Comparison of ENCODE assay signal across 9 mouse cellular contexts in genomic region chr9:66070151-66070550, GRCm38 (mm10). TPM values are rescaled to one million over a fixed set of nuclear protein-coding genes. Genes with fewer than 3 reads are reported as not detected.
DNase-seq lines count a peak whose midpoint lies in the region; ATAC-seq and TF ChIP-seq lines count a peak whose summit lies in the region.
"Had no signal": no experiment of that assay in that cellular context is flagged by ENCODE, and none has a peak within 500 bp of the region (broad histone marks: within the 10 kb centered on the region; RNA-seq: fewer than 3 reads in every experiment).

No protein-coding gene starts in this region.

- no peak for TF ChIP-seq CTCF in bone marrow, adult 2 months (IDR thresholded peaks at IDR 0.05; ENCODE audit: control insufficient read depth, insufficient read depth, low read length)

- DNase-seq in thymus, postnatal 10 days (ENCODE audit: low spot score in 2 of 2), result no peak
- DNase-seq in embryo, embryonic 9.5 days (ENCODE audit: extremely low spot score), result no peak

- no peak overlapping the region for H3K9ac ChIP-seq in intestine, embryonic 16.5 days (ENCODE audit: low read depth, low read length)
- H3K9ac ChIP-seq in intestine, embryonic 15.5 days, result no peak overlapping the region
- H3K9ac ChIP-seq in embryonic facial prominence, embryonic 13.5 days, result no peak overlapping the region
- H3K9ac ChIP-seq in liver, embryonic 12.5 days, result peak overlapping the region; percentile 52

- WGBS in intestine, embryonic 16.5 days, result 82% methylated on average over 5 of the region's 5 CpGs
- 77% methylated on average over 5 of the region's 5 CpGs for WGBS in intestine, embryonic 15.5 days
- 73% methylated on average over 5 of the region's 5 CpGs for WGBS in bone marrow, adult 2 months
- WGBS in embryonic facial prominence, embryonic 13.5 days, result 89% methylated on average over 5 of the region's 5 CpGs
- 56% methylated on average over 5 of the region's 5 CpGs for WGBS in liver, embryonic 12.5 days (ENCODE audit: insufficient replicate concordance)

- H3K36me3 ChIP-seq in intestine, embryonic 16.5 days (ENCODE audit: control insufficient read depth, insufficient read depth, low read length), result peaks cover 16% of the 10 kb centered on the region; the same call in 1 of the 2 replicates
- H3K36me3 ChIP-seq in intestine, embryonic 15.5 days, result peaks cover 15% of the 10 kb centered on the region
- peaks cover 24% of the 10 kb centered on the region for H3K36me3 ChIP-seq in embryonic facial prominence, embryonic 13.5 days
- H3K36me3 ChIP-seq in liver, embryonic 12.5 days, result peaks cover 29% of the 10 kb centered on the region

- TF ChIP-seq POLR2A in bone marrow, adult 2 months (IDR thresholded peaks at IDR 0.05; ENCODE audit: borderline replicate concordance, control insufficient read depth, low read depth, low read length), result no peak

- H3K27ac ChIP-seq in intestine, embryonic 16.5 days (ENCODE audit: low read length), result no peak overlapping the region
- no peak overlapping the region for H3K27ac ChIP-seq in intestine, embryonic 15.5 days
- H3K27ac ChIP-seq in bone marrow, adult 2 months (ENCODE audit: control insufficient read depth, insufficient read depth, low read depth, low read length, poor library complexity), result peak overlapping the region; percentile 42; the same call in 1 of the 2 replicates
- H3K27ac ChIP-seq in embryonic facial prominence, embryonic 13.5 days, result no peak overlapping the region
- peak overlapping the region; percentile 87 for H3K27ac ChIP-seq in liver, embryonic 12.5 days
- H3K27ac ChIP-seq: hindbrain, embryonic 15.5 days; macrophage had no signal

- no peaks in the 10 kb centered on the region for H3K9me3 ChIP-seq in intestine, embryonic 16.5 days (ENCODE audit: control insufficient read depth, low read length)
- no peaks in the 10 kb centered on the region for H3K9me3 ChIP-seq in intestine, embryonic 15.5 days
- H3K9me3 ChIP-seq in embryonic facial prominence, embryonic 13.5 days, result no peaks in the 10 kb centered on the region
- peaks cover 4% of the 10 kb centered on the region; the same call in 1 of the 2 replicates for H3K9me3 ChIP-seq in liver, embryonic 12.5 days (replicated peaks)
- H3K9me3 ChIP-seq: hindbrain, embryonic 15.5 days had no signal

- peak overlapping the region; percentile 99; the same call in 1 of the 2 replicates for H3K4me2 ChIP-seq in intestine, embryonic 16.5 days (ENCODE audit: low read depth, low read length)
- H3K4me2 ChIP-seq in intestine, embryonic 15.5 days (replicated peaks), result no peak overlapping the region
- no peak overlapping the region; the same call in 1 of the 2 replicates for H3K4me2 ChIP-seq in embryonic facial prominence, embryonic 13.5 days
- H3K4me2 ChIP-seq in liver, embryonic 12.5 days, result peak overlapping the region; percentile 78

- ATAC-seq in intestine, embryonic 16.5 days, result no peak; the same call in 1 of the 2 replicates
- no peak for ATAC-seq in intestine, embryonic 15.5 days
- no peak for ATAC-seq in embryonic facial prominence, embryonic 13.5 days (ENCODE audit: insufficient number of reproducible peaks, insufficient read depth, low FRiP score, low TSS enrichment, low read depth)
- peak; percentile 43 for ATAC-seq in liver, embryonic 12.5 days

- H3K4me1 ChIP-seq in intestine, embryonic 16.5 days (ENCODE audit: control insufficient read depth, insufficient read depth, low read length), result peaks cover 7% of the 10 kb centered on the region; the same call in 1 of the 2 replicates
- peaks cover 14% of the 10 kb centered on the region for H3K4me1 ChIP-seq in intestine, embryonic 15.5 days (replicated peaks)
- H3K4me1 ChIP-seq in bone marrow, adult 2 months (ENCODE audit: control insufficient read depth, insufficient read depth, low read length), result peaks cover 2% of the 10 kb centered on the region
- peaks cover 14% of the 10 kb centered on the region for H3K4me1 ChIP-seq in embryonic facial prominence, embryonic 13.5 days
- peaks cover 54% of the 10 kb centered on the region for H3K4me1 ChIP-seq in liver, embryonic 12.5 days

- H3K4me3 ChIP-seq in intestine, embryonic 16.5 days (ENCODE audit: low read length), result no peak overlapping the region
- no peak overlapping the region for H3K4me3 ChIP-seq in intestine, embryonic 15.5 days (replicated peaks)
- H3K4me3 ChIP-seq in bone marrow, adult 2 months (replicated peaks; ENCODE audit: control insufficient read depth, low read depth, low read length), result no peak overlapping the region
- H3K4me3 ChIP-seq in embryonic facial prominence, embryonic 13.5 days, result 0 out of 2 replicates have a peak overlapping the region, but pooled peaks have one; percentile 52
- H3K4me3 ChIP-seq in liver, embryonic 12.5 days, result peak overlapping the region; percentile 71; the same call in 1 of the 2 replicates

- peaks cover 11% of the 10 kb centered on the region for H3K27me3 ChIP-seq in intestine, embryonic 16.5 days (replicated peaks; ENCODE audit: control insufficient read depth, insufficient read depth, low read length)
- H3K27me3 ChIP-seq in intestine, embryonic 15.5 days (replicated peaks), result peaks cover 21% of the 10 kb centered on the region
- peaks cover 39% of the 10 kb centered on the region for H3K27me3 ChIP-seq in embryonic facial prominence, embryonic 13.5 days
- H3K27me3 ChIP-seq in liver, embryonic 12.5 days (replicated peaks), result peaks cover 34% of the 10 kb centered on the region

RNA-seq across cellular contexts. Expression of gene Snx22, which starts 0.6 kb away (rescaled TPM):
- 1.2 and 1.9 TPM in 2 replicates for polyA plus RNA-seq in intestine, embryonic 16.5 days (2015; fragmentation: Nextera tagmentation; extraction: Ambion mirVana)
- 1.1 and 1.4 TPM in 2 replicates for polyA plus RNA-seq in intestine, embryonic 15.5 days (2015; fragmentation: Nextera tagmentation; extraction: Ambion mirVana)
- 21.4 and 26.4 TPM in 2 replicates for polyA plus RNA-seq in bone marrow, adult 2 months (2011; ENCODE audit: insufficient read depth, insufficient read length, low replicate concordance, missing spikeins)
- polyA plus RNA-seq in embryonic facial prominence, embryonic 13.5 days (2015; fragmentation: Nextera tagmentation; extraction: Ambion mirVana), result 5.3 and 5.6 TPM in 2 replicates
- polyA plus RNA-seq in liver, embryonic 12.5 days (2016; fragmentation: Nextera tagmentation; extraction: Ambion mirVana), result 29.6 and 33.4 TPM in 2 replicates

RNA-seq across cellular contexts. Expression of gene Ppib, which starts 10.1 kb away (rescaled TPM):
- polyA plus RNA-seq in intestine, embryonic 16.5 days (2015; fragmentation: Nextera tagmentation; extraction: Ambion mirVana), result 645 and 681 TPM in 2 replicates
- 638 and 715 TPM in 2 replicates for polyA plus RNA-seq in intestine, embryonic 15.5 days (2015; fragmentation: Nextera tagmentation; extraction: Ambion mirVana)
- polyA plus RNA-seq in bone marrow, adult 2 months (2011; ENCODE audit: insufficient read depth, insufficient read length, low replicate concordance, missing spikeins), result 88.9 and 169 TPM in 2 replicates
- 568 and 589 TPM in 2 replicates for polyA plus RNA-seq in embryonic facial prominence, embryonic 13.5 days (2015; fragmentation: Nextera tagmentation; extraction: Ambion mirVana)
- 392 and 399 TPM in 2 replicates for polyA plus RNA-seq in liver, embryonic 12.5 days (2016; fragmentation: Nextera tagmentation; extraction: Ambion mirVana)

RNA-seq across cellular contexts. Expression of gene Snx1, which starts 56.2 kb away (rescaled TPM):
- polyA plus RNA-seq in intestine, embryonic 16.5 days (2015; fragmentation: Nextera tagmentation; extraction: Ambion mirVana), result 149 and 155 TPM in 2 replicates
- polyA plus RNA-seq in intestine, embryonic 15.5 days (2015; fragmentation: Nextera tagmentation; extraction: Ambion mirVana), result 137 and 144 TPM in 2 replicates
- 33.7 and 44.1 TPM in 2 replicates for polyA plus RNA-seq in bone marrow, adult 2 months (2011; ENCODE audit: insufficient read depth, insufficient read length, low replicate concordance, missing spikeins)
- polyA plus RNA-seq in embryonic facial prominence, embryonic 13.5 days (2015; fragmentation: Nextera tagmentation; extraction: Ambion mirVana), result 119 and 131 TPM in 2 replicates
- polyA plus RNA-seq in liver, embryonic 12.5 days (2016; fragmentation: Nextera tagmentation; extraction: Ambion mirVana), result 89.6 and 95.1 TPM in 2 replicates

RNA-seq across cellular contexts. Expression of gene Ciao2a, which starts 56.3 kb away (rescaled TPM):
- polyA plus RNA-seq in intestine, embryonic 16.5 days (2015; fragmentation: Nextera tagmentation; extraction: Ambion mirVana), result 203 and 219 TPM in 2 replicates
- polyA plus RNA-seq in intestine, embryonic 15.5 days (2015; fragmentation: Nextera tagmentation; extraction: Ambion mirVana), result 215 and 218 TPM in 2 replicates
- 27.0 and 37.6 TPM in 2 replicates for polyA plus RNA-seq in bone marrow, adult 2 months (2011; ENCODE audit: insufficient read depth, insufficient read length, low replicate concordance, missing spikeins)
- 177 and 184 TPM in 2 replicates for polyA plus RNA-seq in embryonic facial prominence, embryonic 13.5 days (2015; fragmentation: Nextera tagmentation; extraction: Ambion mirVana)
- 199 TPM in 2 replicates for polyA plus RNA-seq in liver, embryonic 12.5 days (2016; fragmentation: Nextera tagmentation; extraction: Ambion mirVana)

Comparison
In these comparisons a context has a peak if more than half of its experiments do, and no peak if none do; other contexts are left out.
1. H3K4me2 ChIP-seq: peak in intestine, embryonic 16.5 days (single experiment) and liver, embryonic 12.5 days (single experiment); none in intestine, embryonic 15.5 days (single experiment) and embryonic facial prominence, embryonic 13.5 days (single experiment).
2. H3K27ac ChIP-seq: peak in bone marrow, adult 2 months (single experiment) and liver, embryonic 12.5 days (single experiment); none in intestine, embryonic 16.5 days (single experiment), intestine, embryonic 15.5 days (single experiment) and embryonic facial prominence, embryonic 13.5 days (single experiment).
3. H3K4me3 ChIP-seq: peak in embryonic facial prominence, embryonic 13.5 days (single experiment) and liver, embryonic 12.5 days (single experiment); none in intestine, embryonic 16.5 days (single experiment), intestine, embryonic 15.5 days (single experiment) and bone marrow, adult 2 months (single experiment).